Mouse (Mus musculus) neural tube, embryonic 12.5 days (tissue): ENCODE data around the gene Dlgap5. TPM values are rescaled to one million over a fixed set of nuclear protein-coding genes. Genes with fewer than 3 reads are reported as not detected.
A peak's percentile ranks its signal among the peaks of the same experiment; 100 is the strongest.

Experiments used
- ATAC-seq: fragments of 200-750 bp; cut with Nextera tagmentation; 2 replicates; pipeline ENCODE4 v1.8.0; 2017; ENCODE audit warnings: low read depth, mild to moderate bottlenecking, moderate TSS enrichment, moderate library complexity; ENCODE audit not compliant: low FRiP score
- H3K27ac ChIP-seq: fragments of 300-500 bp; sonication (generic); 2 replicates; pipeline ENCODE4 v1.5.1; 2016
- H3K27me3 ChIP-seq: fragments of 300-500 bp; sonication (generic); replicated peaks from 2 replicates; pipeline ENCODE4 v1.6.1; 2016; ENCODE audit warnings: mild to moderate bottlenecking
- H3K36me3 ChIP-seq: fragments of 300-500 bp; sonication (generic); 2 replicates; pipeline ENCODE4 v1.6.1; 2016; ENCODE audit warnings: mild to moderate bottlenecking
- H3K4me1 ChIP-seq: fragments of 300-500 bp; sonication (generic); 2 replicates; pipeline ENCODE4 v1.6.1; 2016
- H3K4me2 ChIP-seq: fragments of 300-500 bp; sonication (generic); replicated peaks from 2 replicates; pipeline ENCODE4 v1.6.1; 2016; ENCODE audit warnings: mild to moderate bottlenecking
- H3K4me3 ChIP-seq: fragments of 300-500 bp; sonication (generic); 2 replicates; pipeline ENCODE4 v1.5.1; 2016
- H3K9ac ChIP-seq: fragments of 300-500 bp; sonication (generic); 2 replicates; pipeline ENCODE4 v1.6.1; 2016; ENCODE audit warnings: mild to moderate bottlenecking
- H3K9me3 ChIP-seq: fragments of 300-500 bp; sonication (generic); 2 replicates; pipeline ENCODE4 v1.6.1; 2016; ENCODE audit warnings: mild to moderate bottlenecking
- WGBS: fragments of 180-500 bp; shearing (Covaris S2); methylation state at CpG from one replicate; pipeline ENCODE4 v1.1.7; 2016; 5-methylcytosine and 5-hydroxymethylcytosine counted together
- polyA plus RNA-seq: library from polyadenylated mRNA; unstranded; fragments of >200 nt; fragmentation: Nextera tagmentation; extraction: Ambion mirVana; gene quantifications from 2 replicates; pipeline ENCODE4 v1.2.1, GENCODE M21; 2016

Gene Dlgap5
- polyA plus RNA-seq, 1 experiment from 2014 or later = 40.0 TPM

GRCm38 (mm10) chr14:47432987-47433386, 14.8 kb upstream of the Dlgap5 start:
- H3K27ac ChIP-seq = no peak overlapping the region
- no peak overlapping the region for H3K4me2 ChIP-seq
- H3K27me3 ChIP-seq = no peaks in the 10 kb centered on the region
- no peaks in the 10 kb centered on the region for H3K4me1 ChIP-seq
- no peaks in the 10 kb centered on the region for H3K9me3 ChIP-seq
- no peaks in the 10 kb centered on the region for H3K36me3 ChIP-seq
- H3K9ac ChIP-seq = no peak overlapping the region
- no peak overlapping the region for H3K4me3 ChIP-seq
- ATAC-seq = no peak

- H3K4me3 ChIP-seq = no peak overlapping the region
- 64% methylated on average over 4 of the region's 4 CpGs for WGBS
Measured at GRCm38 (mm10) chr14:47422466-47422865, 4.3 kb upstream of the Dlgap5 start.

GRCm38 (mm10) chr14:47421606-47422005, 3.4 kb upstream of the Dlgap5 start:
- WGBS = 46% methylated on average over 2 of the region's 2 CpGs
- no peak overlapping the region for H3K27ac ChIP-seq
- no peaks in the 10 kb centered on the region for H3K9me3 ChIP-seq
- H3K4me2 ChIP-seq = no peak overlapping the region
- ATAC-seq = no peak
- no peak overlapping the region for H3K9ac ChIP-seq
- no peaks in the 10 kb centered on the region for H3K36me3 ChIP-seq
- peaks cover 11% of the 10 kb centered on the region for H3K4me1 ChIP-seq
- H3K27me3 ChIP-seq = no peaks in the 10 kb centered on the region
- no peak overlapping the region for H3K4me3 ChIP-seq

More at GRCm38 (mm10) chr14:47422466-47422865, 4.3 kb upstream of the Dlgap5 start:
- Histone ChIP-seq H3K27ac (no peak overlapping the region), H3K27me3 (no peaks in the 10 kb centered on the region), H3K36me3 (no peaks in the 10 kb centered on the region), H3K9me3 (no peaks in the 10 kb centered on the region), H3K4me1 (peaks cover 4% of the 10 kb centered on the region), H3K9ac (no peak overlapping the region), H3K4me2 (no peak overlapping the region)
- no peak for ATAC-seq

GRCm38 (mm10) chr14:47419723-47420276, 1.6 kb upstream of the Dlgap5 start:
- Histone ChIP-seq H3K9me3 (no peaks in the 10 kb centered on the region), H3K27me3 (no peaks in the 10 kb centered on the region), H3K36me3 (peaks cover 6% of the 10 kb centered on the region; the same call in 1 of the 2 replicates), H3K9ac (no peak overlapping the region), H3K4me1 (peaks cover 11% of the 10 kb centered on the region), H3K4me3 (no peak overlapping the region), H3K4me2 (no peak overlapping the region), H3K27ac (no peak overlapping the region)
- ATAC-seq = no peak
- 96% methylated on average over 24 of the region's 24 CpGs for WGBS

- no peak for ATAC-seq
- 82% methylated on average over 9 of the region's 9 CpGs for WGBS
- Histone ChIP-seq H3K27me3 (no peaks in the 10 kb centered on the region), H3K36me3 (peaks cover 12% of the 10 kb centered on the region; the same call in 1 of the 2 replicates), H3K9ac (no peak overlapping the region), H3K27ac (no peak overlapping the region), H3K4me1 (peaks cover 11% of the 10 kb centered on the region), H3K9me3 (no peaks in the 10 kb centered on the region), H3K4me3 (no peak overlapping the region), H3K4me2 (no peak overlapping the region)
Measured at GRCm38 (mm10) chr14:47419034-47419625, 923 bp upstream of the Dlgap5 start.

GRCm38 (mm10) chr14:47418666-47418991, 422 bp upstream of the Dlgap5 start:
- peak overlapping the region; percentile 55; the same call in 1 of the 2 replicates for H3K4me3 ChIP-seq
- no peak for ATAC-seq
- H3K4me1 ChIP-seq = peaks cover 11% of the 10 kb centered on the region
- H3K36me3 ChIP-seq = peaks cover 15% of the 10 kb centered on the region; the same call in 1 of the 2 replicates
- WGBS = 45% methylated on average over 5 of the region's 5 CpGs
- peak overlapping the region; percentile 67 for H3K4me2 ChIP-seq
- H3K27me3 ChIP-seq = no peaks in the 10 kb centered on the region
- H3K9ac ChIP-seq = no peak overlapping the region
- H3K27ac ChIP-seq = no peak overlapping the region
- H3K9me3 ChIP-seq = no peaks in the 10 kb centered on the region

- Histone ChIP-seq H3K27ac (no peak overlapping the region), H3K9ac (peak overlapping the region; percentile 54; the same call in 1 of the 2 replicates), H3K4me2 (peak overlapping the region; percentile 67), H3K9me3 (no peaks in the 10 kb centered on the region), H3K36me3 (peaks cover 15% of the 10 kb centered on the region; the same call in 1 of the 2 replicates), H3K4me3 (peak overlapping the region; percentile 55), H3K4me1 (peaks cover 11% of the 10 kb centered on the region), H3K27me3 (no peaks in the 10 kb centered on the region)
- ATAC-seq = peak; percentile 39
- 31% methylated on average over 3 of the region's 3 CpGs for WGBS
Measured at GRCm38 (mm10) chr14:47417346-47417745, 861 bp downstream of the Dlgap5 start.

- H3K27me3 ChIP-seq = no peaks in the 10 kb centered on the region
- H3K27ac ChIP-seq = no peak overlapping the region
- H3K9ac ChIP-seq = no peak overlapping the region
- ATAC-seq = no peak
- H3K36me3 ChIP-seq = peaks cover 80% of the 10 kb centered on the region
- H3K9me3 ChIP-seq = no peaks in the 10 kb centered on the region
- 88% methylated on average over 9 of the region's 9 CpGs for WGBS
- H3K4me1 ChIP-seq = no peaks in the 10 kb centered on the region
- no peak overlapping the region for H3K4me2 ChIP-seq
- H3K4me3 ChIP-seq = no peak overlapping the region
Measured at GRCm38 (mm10) chr14:47406000-47406399, 12.2 kb downstream of the Dlgap5 start.

GRCm38 (mm10) chr14:47402735-47403134, 15.5 kb downstream of the Dlgap5 start:
- 94% methylated on average over 8 of the region's 8 CpGs for WGBS
- no peak overlapping the region for H3K4me3 ChIP-seq
- ATAC-seq = no peak
- no peaks in the 10 kb centered on the region for H3K4me1 ChIP-seq
- H3K36me3 ChIP-seq = peaks cover 75% of the 10 kb centered on the region
- H3K27ac ChIP-seq = no peak overlapping the region
- H3K27me3 ChIP-seq = no peaks in the 10 kb centered on the region
- H3K4me2 ChIP-seq = no peak overlapping the region
- no peaks in the 10 kb centered on the region for H3K9me3 ChIP-seq
- H3K9ac ChIP-seq = no peak overlapping the region

GRCm38 (mm10) chr14:47396165-47396652, 22.0 kb downstream of the Dlgap5 start:
- 71% methylated on average over 5 of the region's 5 CpGs for WGBS

GRCm38 (mm10) chr14:47395462-47396026, 22.7 kb downstream of the Dlgap5 start:
- H3K4me2 ChIP-seq = no peak overlapping the region
- no peak overlapping the region for H3K4me3 ChIP-seq
- peak; percentile 27; the same call in 1 of the 2 replicates for ATAC-seq
- no peak overlapping the region for H3K27ac ChIP-seq
- H3K4me1 ChIP-seq = no peaks in the 10 kb centered on the region
- 50% methylated on average over 15 of the region's 15 CpGs for WGBS
- H3K36me3 ChIP-seq = peaks cover 66% of the 10 kb centered on the region
- no peaks in the 10 kb centered on the region for H3K9me3 ChIP-seq
- H3K9ac ChIP-seq = no peak overlapping the region
- no peaks in the 10 kb centered on the region for H3K27me3 ChIP-seq

More at GRCm38 (mm10) chr14:47396165-47396652, 22.0 kb downstream of the Dlgap5 start:
- ATAC-seq = peak; percentile 69
- Histone ChIP-seq H3K27ac (no peak overlapping the region), H3K36me3 (peaks cover 66% of the 10 kb centered on the region), H3K9me3 (no peaks in the 10 kb centered on the region), H3K4me2 (no peak overlapping the region), H3K4me1 (no peaks in the 10 kb centered on the region), H3K27me3 (no peaks in the 10 kb centered on the region), H3K9ac (no peak overlapping the region), H3K4me3 (no peak overlapping the region)

- 95% methylated on average over 6 of the region's 6 CpGs for WGBS
Measured at GRCm38 (mm10) chr14:47395007-47395406, 23.2 kb downstream of the Dlgap5 start.

More at GRCm38 (mm10) chr14:47395007-47395406, 23.2 kb downstream of the Dlgap5 start:
- no peak overlapping the region for H3K4me2 ChIP-seq
- 0 out of 2 replicates have a peak, but pooled peaks have one; percentile 2 for ATAC-seq
- H3K4me1 ChIP-seq = no peaks in the 10 kb centered on the region
- H3K9ac ChIP-seq = no peak overlapping the region
- no peaks in the 10 kb centered on the region for H3K9me3 ChIP-seq
- H3K36me3 ChIP-seq = peaks cover 66% of the 10 kb centered on the region
- no peaks in the 10 kb centered on the region for H3K27me3 ChIP-seq
- no peak overlapping the region for H3K4me3 ChIP-seq
- no peak overlapping the region for H3K27ac ChIP-seq
